Mouse (Mus musculus) liver, embryonic 14.5 days (tissue): ENCODE data around the gene Nedd9. TPM values are rescaled to one million over a fixed set of nuclear protein-coding genes. Genes with fewer than 3 reads are reported as not detected.

ENCODE experiments used
- ATAC-seq: fragments of 200-750 bp; cut with Nextera tagmentation; 2 replicates; pipeline ENCODE4 v1.8.0; 2017; ENCODE audit warnings: moderate number of reproducible peaks, mild to moderate bottlenecking, moderate library complexity; ENCODE audit not compliant: insufficient read depth
- DNase-seq, 3 experiments: peaks; one replicate each; pipeline ENCODE4 v3.0.0-alpha.2; 2012 to 2013; ENCODE audit warnings: low read depth in 3 of 3, low spot score in 3 of 3
- H3K27ac ChIP-seq: fragments of 300-500 bp; sonication (generic); 2 replicates; pipeline ENCODE4 v1.5.1; 2014; ENCODE audit warnings: moderate library complexity, mild to moderate bottlenecking, control low read depth, inconsistent platforms
- H3K27me3 ChIP-seq: fragments of 300-500 bp; sonication (generic); 2 replicates; pipeline ENCODE4 v1.6.1; 2014; ENCODE audit warnings: mild to moderate bottlenecking, low read length, moderate library complexity; ENCODE audit not compliant: control insufficient read depth, insufficient read depth
- H3K36me3 ChIP-seq: fragments of 300-500 bp; sonication (generic); replicated peaks from 2 replicates; pipeline ENCODE4 v1.6.1; 2014; ENCODE audit warnings: low read depth; ENCODE audit not compliant: control insufficient read depth, insufficient read depth
- H3K4me1 ChIP-seq, 2 experiments: fragments of 200-500 bp in 1 of 2; fragments of 300-500 bp in 1 of 2; sonication (generic) in 1 of 2; replicated peaks; 2 replicates each; pipeline ENCODE4 v1.6.1; 2012 to 2014; ENCODE audit warnings: antibody characterized with exemption in 1 of 2, inconsistent platforms in 1 of 2, low read length in 1 of 2; ENCODE audit not compliant: control insufficient read depth in 2 of 2, insufficient read depth in 2 of 2
- H3K4me2 ChIP-seq: fragments of 300-500 bp; sonication (generic); 2 replicates; pipeline ENCODE4 v1.6.1; 2014; ENCODE audit warnings: low read depth, mild to moderate bottlenecking, control low read depth, moderate library complexity
- H3K4me3 ChIP-seq, 2 experiments: fragments of 200-500 bp in 1 of 2; fragments of 300-500 bp in 1 of 2; sonication (generic) in 1 of 2; 2 replicates each; pipeline ENCODE4 v1.5.1; 2012 to 2014; ENCODE audit warnings: low read depth in 2 of 2, low read length in 2 of 2, mild to moderate bottlenecking in 2 of 2, control low read depth in 1 of 2, inconsistent platforms in 1 of 2, moderate library complexity in 1 of 2; ENCODE audit not compliant: insufficient read depth in 1 of 2
- H3K9ac ChIP-seq: fragments of 300-500 bp; sonication (generic); replicated peaks from 2 replicates; pipeline ENCODE4 v1.6.1; 2014; ENCODE audit warnings: mild to moderate bottlenecking, control low read depth, moderate library complexity
- H3K9me3 ChIP-seq: fragments of 300-500 bp; sonication (generic); 2 replicates; pipeline ENCODE4 v1.6.1; 2016; ENCODE audit warnings: low read length, mixed read lengths; ENCODE audit not compliant: control insufficient read depth
- CTCF ChIP-seq: IDR thresholded peaks from 2 replicates; pipeline ENCODE4 v1.5.1; 2016; ENCODE audit warnings: antibody characterized with exemption, low read depth, control low read depth
- EP300 ChIP-seq: IDR thresholded peaks from 2 replicates; pipeline ENCODE4 v1.6.1; 2016; ENCODE audit warnings: antibody characterized with exemption, low read depth
- WGBS: fragments of 180-500 bp; shearing (Covaris S2); extraction: QIAGEN DNeasy Blood & Tissue Kit; methylation state at CpG from one replicate; pipeline ENCODE4 v1.1.7; 2014; ENCODE audit not compliant: insufficient replicate concordance; 5-methylcytosine and 5-hydroxymethylcytosine counted together
- polyA plus RNA-seq, 2 experiments: library from polyadenylated mRNA; depleted of rRNA in 1 of 2; stranded (reverse) in 1 of 2; unstranded in 1 of 2; fragments of >200 nt; fragmentation: Nextera tagmentation in 1 of 2; extraction: Ambion mirVana in 1 of 2; gene quantifications; 2 replicates each; pipeline versions ENCODE4 v1.2.1 to v1.2.3; 2012 to 2014

The Nedd9 gene
- polyA plus RNA-seq, 2 experiments: 1.2 to 2.7 TPM

DNA sequence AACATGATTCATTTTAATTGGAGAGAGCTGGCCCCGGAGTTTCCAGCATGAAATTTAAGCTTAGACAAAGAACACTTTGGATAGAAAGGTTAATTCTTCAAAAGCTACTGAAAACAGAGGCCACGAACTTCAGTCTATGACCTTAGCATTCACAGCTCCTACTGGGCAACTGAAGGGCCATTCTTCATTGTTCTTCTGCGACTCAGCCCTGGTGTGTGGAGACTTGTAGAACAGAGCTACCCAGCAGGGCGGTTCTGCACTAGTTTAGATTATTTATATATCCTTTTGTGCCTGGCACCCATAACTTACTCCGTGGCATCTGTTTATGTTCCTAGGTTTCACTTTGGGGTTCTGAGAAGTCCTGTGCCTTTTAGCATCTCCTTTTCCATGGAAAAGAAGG lies 193.6 kb downstream of the Nedd9 start:
- H3K27me3 ChIP-seq: no peaks in the 10 kb centered on the region
- no peak overlapping the region for H3K4me2 ChIP-seq
- no peak overlapping the region for H3K27ac ChIP-seq
- ATAC-seq (no peak), DNase-seq (no peak)
- no peaks in the 10 kb centered on the region for H3K9me3 ChIP-seq
- H3K4me3 ChIP-seq: no peak overlapping the region
- no peaks in the 10 kb centered on the region for H3K36me3 ChIP-seq
- no peak overlapping the region for H3K9ac ChIP-seq
- 55% methylated on average over 5 of the region's 5 CpGs for WGBS
- no peak for TF ChIP-seq EP300
- no peak for TF ChIP-seq CTCF
- H3K4me1 ChIP-seq: no peaks in the 10 kb centered on the region

DNA sequence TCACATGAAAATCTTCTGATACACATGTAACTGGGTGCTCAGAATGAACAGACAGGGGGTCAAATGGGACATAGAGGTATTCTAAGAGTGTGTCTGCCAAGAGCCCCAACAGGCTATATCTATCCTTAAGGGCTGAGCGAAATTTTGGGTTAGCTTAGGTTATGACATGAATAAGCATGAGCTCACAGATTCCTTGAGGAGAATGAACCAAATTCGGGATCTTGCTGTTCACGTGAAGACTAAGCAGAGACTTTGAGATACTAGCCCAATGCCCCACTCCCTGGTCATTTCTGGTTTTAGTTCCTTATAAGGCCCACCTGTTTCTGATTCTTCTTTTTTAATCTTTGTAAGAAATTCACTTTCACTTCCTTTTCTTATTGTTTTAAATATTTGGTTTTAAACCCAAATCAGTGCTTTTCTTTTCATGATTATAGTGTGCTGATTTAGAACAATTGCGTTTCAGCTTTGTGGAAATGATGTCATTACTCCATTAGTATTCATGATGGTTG lies 195.6 kb downstream of the Nedd9 start:
- no peak overlapping the region for H3K9ac ChIP-seq
- no peaks in the 10 kb centered on the region for H3K9me3 ChIP-seq
- no peaks in the 10 kb centered on the region for H3K27me3 ChIP-seq
- DNase-seq (no peak), ATAC-seq (no peak)
- no peaks in the 10 kb centered on the region for H3K36me3 ChIP-seq
- H3K27ac ChIP-seq: no peak overlapping the region
- WGBS: 56% methylated on average over 4 of the region's 4 CpGs
- no peak overlapping the region for H3K4me3 ChIP-seq
- H3K4me2 ChIP-seq: no peak overlapping the region
- no peaks in the 10 kb centered on the region for H3K4me1 ChIP-seq
- TF ChIP-seq EP300: no peak
- no peak for TF ChIP-seq CTCF

DNA sequence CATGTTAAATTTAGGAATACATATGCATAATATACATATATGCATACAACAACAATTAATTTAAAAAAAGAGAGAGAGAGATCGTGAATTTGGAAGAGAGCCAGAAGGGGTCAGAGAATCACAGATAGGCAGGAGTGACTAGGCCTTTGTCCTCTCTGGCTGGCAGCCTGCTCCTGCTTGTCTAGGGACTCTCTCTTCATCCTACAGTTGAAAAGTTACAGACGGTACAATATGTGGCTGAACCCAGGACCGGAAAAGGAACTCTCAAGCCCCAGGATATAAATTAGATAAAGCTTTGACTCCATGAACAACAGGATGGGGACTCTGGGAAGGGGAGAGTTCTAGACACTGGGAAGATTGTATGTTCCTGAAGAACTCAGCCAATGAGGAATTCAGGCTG lies 200.9 kb downstream of the Nedd9 start:
- TF ChIP-seq CTCF (no peak), EP300 (no peak)
- H3K27me3 ChIP-seq: no peaks in the 10 kb centered on the region

DNA sequence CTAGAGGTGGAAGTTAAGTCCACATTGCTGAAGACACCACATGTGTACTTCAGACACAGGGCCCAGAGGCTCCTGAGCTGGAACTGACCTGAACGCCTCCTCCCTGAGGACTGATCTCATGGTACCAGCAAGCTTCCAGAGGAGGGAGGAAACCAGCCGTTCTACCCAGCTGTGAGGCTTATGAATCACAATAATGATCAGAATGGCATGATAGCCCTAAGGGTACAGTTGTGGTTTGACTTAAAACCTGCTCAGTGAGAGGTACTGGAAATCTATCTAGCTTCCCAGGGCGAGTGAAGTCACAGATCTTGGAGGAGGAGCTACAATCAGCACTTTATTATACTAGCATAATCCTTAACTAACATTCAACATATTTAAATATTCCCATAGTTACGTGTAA lies 201.7 kb downstream of the Nedd9 start:
- no peaks in the 10 kb centered on the region for H3K9me3 ChIP-seq
- DNase-seq (no peak), ATAC-seq (no peak)
- H3K27ac ChIP-seq: no peak overlapping the region
- H3K4me2 ChIP-seq: no peak overlapping the region
- H3K4me1 ChIP-seq: no peaks in the 10 kb centered on the region
- TF ChIP-seq CTCF: no peak
- no peak for TF ChIP-seq EP300
- 48% methylated on average over 4 of the region's 4 CpGs for WGBS
- no peak overlapping the region for H3K4me3 ChIP-seq
- no peak overlapping the region for H3K9ac ChIP-seq
- no peaks in the 10 kb centered on the region for H3K27me3 ChIP-seq
- H3K36me3 ChIP-seq: no peaks in the 10 kb centered on the region

More for the DNA sequence above, 200.9 kb downstream of the Nedd9 start:
- Histone ChIP-seq H3K27ac (no peak overlapping the region), H3K36me3 (no peaks in the 10 kb centered on the region), H3K4me2 (no peak overlapping the region), H3K9me3 (no peaks in the 10 kb centered on the region), H3K4me3 (no peak overlapping the region), H3K4me1 (no peaks in the 10 kb centered on the region), H3K9ac (no peak overlapping the region)
- 64% methylated on average over 3 of the region's 3 CpGs for WGBS
- no peak for ATAC-seq
- no peak for DNase-seq

DNA sequence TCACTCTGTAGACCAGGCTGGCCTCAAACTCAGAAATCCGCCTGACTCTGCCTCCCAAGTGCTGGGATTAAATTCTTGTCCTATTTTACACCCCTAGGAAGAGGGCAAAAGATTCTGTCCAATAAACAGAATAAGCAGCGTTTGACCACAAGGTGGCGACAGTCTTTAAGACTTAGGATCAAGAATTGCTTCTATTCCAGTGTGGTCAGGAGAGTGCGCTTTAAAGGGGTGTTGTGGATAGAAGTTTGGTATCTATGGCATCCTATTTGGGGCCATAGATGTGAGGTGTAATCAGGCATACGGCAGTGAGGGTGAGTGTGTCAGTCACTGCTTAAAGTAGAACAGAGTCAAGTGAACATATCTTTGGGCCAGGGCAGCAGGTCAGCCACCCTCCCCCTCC lies 203.9 kb downstream of the Nedd9 start:
- no peaks in the 10 kb centered on the region for H3K27me3 ChIP-seq
- no peak for ATAC-seq
- TF ChIP-seq EP300 (no peak), CTCF (peak; percentile 70)
- no peaks in the 10 kb centered on the region for H3K36me3 ChIP-seq
- no peak overlapping the region for H3K4me2 ChIP-seq
- H3K27ac ChIP-seq: no peak overlapping the region
- H3K9me3 ChIP-seq: no peaks in the 10 kb centered on the region
- H3K4me3 ChIP-seq: no peak overlapping the region
- no peaks in the 10 kb centered on the region for H3K4me1 ChIP-seq
- H3K9ac ChIP-seq: no peak overlapping the region
- peak; percentile 28 to 50 (median 35) for DNase-seq
- 18% methylated on average over 5 of the region's 5 CpGs for WGBS
